Mouse (Mus musculus) midbrain, postnatal 0 days (tissue): ENCODE data around the gene Prl2c5. TPM values are rescaled to one million over a fixed set of nuclear protein-coding genes. Genes with fewer than 3 reads are reported as not detected.
"Not testable (repeated sequence)": the region's sequence is repeated elsewhere in the genome, so short reads cannot be mapped to it uniquely, and the experiment has no call there.

Experiments used
- ATAC-seq: fragments of 200-750 bp; cut with Nextera tagmentation; 2 replicates; pipeline ENCODE4 v1.8.0; 2017; ENCODE audit warnings: moderate number of reproducible peaks, mild to moderate bottlenecking, moderate TSS enrichment, moderate library complexity; ENCODE audit not compliant: low FRiP score
- DNase-seq: peaks from one replicate; pipeline ENCODE4 v3.0.0-alpha.2; 2015; ENCODE audit warnings: low spot score
- H3K27ac ChIP-seq: fragments of 300-500 bp; sonication (generic); 2 replicates; pipeline ENCODE4 v1.5.1; 2014; ENCODE audit warnings: low read depth, mild to moderate bottlenecking, low read length, mixed read lengths
- H3K27me3 ChIP-seq: fragments of 300-500 bp; sonication (generic); 2 replicates; pipeline ENCODE4 v1.6.1; 2014; ENCODE audit warnings: low read length, control low read depth, mixed read lengths; ENCODE audit not compliant: insufficient read depth
- H3K36me3 ChIP-seq: fragments of 300-500 bp; sonication (generic); 2 replicates; pipeline ENCODE4 v1.6.1; 2014; ENCODE audit warnings: low read length, control low read depth, mixed read lengths; ENCODE audit not compliant: insufficient read depth
- H3K4me1 ChIP-seq: fragments of 300-500 bp; sonication (generic); 2 replicates; pipeline ENCODE4 v1.6.1; 2014; ENCODE audit warnings: mild to moderate bottlenecking, control low read depth, antibody characterized with exemption, low read length, mixed read lengths; ENCODE audit not compliant: insufficient read depth
- H3K4me2 ChIP-seq: fragments of 300-500 bp; sonication (generic); 2 replicates; pipeline ENCODE4 v1.6.1; 2014; ENCODE audit warnings: low read depth, mild to moderate bottlenecking, low read length, mixed read lengths; ENCODE audit not compliant: poor library complexity, severe bottlenecking
- H3K4me3 ChIP-seq: fragments of 300-500 bp; sonication (generic); 2 replicates; pipeline ENCODE4 v1.5.1; 2014; ENCODE audit warnings: low read depth, mild to moderate bottlenecking, low read length, moderate library complexity
- H3K9ac ChIP-seq: fragments of 300-500 bp; sonication (generic); replicated peaks from 2 replicates; pipeline ENCODE4 v1.6.1; 2014; ENCODE audit warnings: mild to moderate bottlenecking, low read length, moderate library complexity, mixed read lengths; ENCODE audit not compliant: poor library complexity, severe bottlenecking
- H3K9me3 ChIP-seq: fragments of 300-500 bp; sonication (generic); 2 replicates; pipeline ENCODE4 v1.6.1; 2016; ENCODE audit warnings: low read length, control low read depth
- CTCF ChIP-seq: IDR thresholded peaks from 2 replicates; pipeline ENCODE4 v1.5.1; 2016; ENCODE audit warnings: antibody characterized with exemption, mild to moderate bottlenecking
- WGBS: fragments of 180-500 bp; shearing (Covaris S2); extraction: QIAGEN DNeasy Blood & Tissue Kit; methylation state at CpG from one replicate; pipeline ENCODE4 v1.1.7; 2014; 5-methylcytosine and 5-hydroxymethylcytosine counted together
- polyA plus RNA-seq: library from polyadenylated mRNA; unstranded; fragments of >200 nt; fragmentation: Nextera tagmentation; extraction: Ambion mirVana; gene quantifications from 2 replicates; pipeline ENCODE4 v1.2.1, GENCODE M21; 2015
- total RNA-seq: library from RNA; depleted of rRNA; stranded (reverse); fragments of >200 nt; gene quantifications from 2 replicates; pipeline ENCODE4 v1.2.3, GENCODE M21; 2014; rRNA removed

The Prl2c5 gene
- total and polyA plus RNA-seq, 2 experiments from 2014 or later = not detected

DNA sequence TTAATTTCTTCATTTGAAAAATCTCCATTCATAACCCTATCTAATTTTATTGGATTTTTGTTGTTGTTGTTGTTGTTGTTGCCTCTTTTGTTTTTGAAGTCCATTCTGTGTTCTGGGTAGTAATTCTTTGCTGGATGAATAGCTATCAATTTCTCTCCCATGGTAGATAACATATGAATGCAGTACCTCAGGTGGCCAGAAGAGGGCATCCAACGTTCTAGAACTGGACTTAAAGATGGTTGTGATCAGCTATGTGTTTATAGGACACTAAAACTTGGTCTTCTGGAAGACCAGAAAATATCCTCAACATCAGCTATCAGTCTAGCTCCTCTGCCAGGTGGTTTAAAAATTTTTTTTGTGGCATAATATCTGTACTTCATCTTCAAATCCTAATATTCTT, 54.9 kb downstream of the Prl2c5 start:
- H3K9me3 ChIP-seq, H3K36me3 ChIP-seq, ATAC-seq, H3K4me1 ChIP-seq, H3K4me2 ChIP-seq, H3K4me3 ChIP-seq, H3K27me3 ChIP-seq, H3K27ac ChIP-seq, H3K9ac ChIP-seq: not testable (repeated sequence)
- peak; percentile 0 for DNase-seq
- TF ChIP-seq CTCF = peak; percentile 52
- WGBS = 0% methylated on average over 1 of the region's 1 CpGs

Other genes with a start within 250 kb of the Prl2c5 start
- not detected in 2 replicates for gene Prl2c2, start 177.3 kb upstream of the Prl2c5 start, total RNA-seq
- gene Prl2c2, start 177.3 kb upstream of the Prl2c5 start, polyA plus RNA-seq = not detected in 2 replicates
- 25.4 and 26.2 TPM in 2 replicates for gene Gpr137b, start 211.3 kb downstream of the Prl2c5 start, total RNA-seq
- gene Gpr137b, start 211.3 kb downstream of the Prl2c5 start, polyA plus RNA-seq = 23.9 and 26.3 TPM in 2 replicates